Mouse (Mus musculus) lung, embryonic 16.5 days (tissue): ENCODE measurements around the gene Fbxw21. TPM values are rescaled to one million over a fixed set of nuclear protein-coding genes. Genes with fewer than 3 reads are reported as not detected.

ENCODE experiments used
- ATAC-seq: fragments of 200-750 bp; cut with Nextera tagmentation; 2 replicates; pipeline ENCODE4 v1.8.0; 2017; ENCODE audit warnings: low read depth, mild to moderate bottlenecking, moderate library complexity
- H3K27ac ChIP-seq: fragments of 300-500 bp; sonication (generic); 2 replicates; pipeline ENCODE4 v1.5.1; 2014; ENCODE audit warnings: mild to moderate bottlenecking, control low read depth, low read length
- H3K27me3 ChIP-seq: fragments of 300-500 bp; sonication (generic); 2 replicates; pipeline ENCODE4 v1.6.1; 2014; ENCODE audit warnings: low read depth, low read length, mixed read lengths; ENCODE audit not compliant: control insufficient read depth, insufficient read depth
- H3K36me3 ChIP-seq: fragments of 300-500 bp; sonication (generic); 2 replicates; pipeline ENCODE4 v1.6.1; 2014; ENCODE audit warnings: low read length; ENCODE audit not compliant: control insufficient read depth, insufficient read depth
- H3K4me1 ChIP-seq: fragments of 300-500 bp; sonication (generic); replicated peaks from 2 replicates; pipeline ENCODE4 v1.6.1; 2014; ENCODE audit warnings: low read length, mixed read lengths; ENCODE audit not compliant: control insufficient read depth, insufficient read depth
- H3K4me2 ChIP-seq: fragments of 300-500 bp; sonication (generic); 2 replicates; pipeline ENCODE4 v1.6.1; 2014; ENCODE audit warnings: low read depth, low read length, control low read depth
- H3K4me3 ChIP-seq: fragments of 300-500 bp; sonication (generic); 2 replicates; pipeline ENCODE4 v1.5.1; 2014; ENCODE audit warnings: mild to moderate bottlenecking, low read length, control low read depth
- H3K9ac ChIP-seq: fragments of 300-500 bp; sonication (generic); 2 replicates; pipeline ENCODE4 v1.6.1; 2014; ENCODE audit warnings: low read length, control low read depth
- H3K9me3 ChIP-seq: fragments of 300-500 bp; sonication (generic); 2 replicates; pipeline ENCODE4 v1.6.1; 2016; ENCODE audit warnings: low read length; ENCODE audit not compliant: control insufficient read depth
- WGBS: fragments of 180-500 bp; shearing (Covaris S2); extraction: QIAGEN DNeasy Blood & Tissue Kit; methylation state at CpG from one replicate; pipeline ENCODE4 v1.1.7; 2014; 5-methylcytosine and 5-hydroxymethylcytosine counted together
- polyA plus RNA-seq: library from polyadenylated mRNA; unstranded; fragments of >200 nt; fragmentation: Nextera tagmentation; extraction: Ambion mirVana; gene quantifications from 2 replicates; pipeline ENCODE4 v1.2.1, GENCODE M21; 2015

Fbxw21 gene
- polyA plus RNA-seq, 1 experiment from 2014 or later, result not detected

DNA sequence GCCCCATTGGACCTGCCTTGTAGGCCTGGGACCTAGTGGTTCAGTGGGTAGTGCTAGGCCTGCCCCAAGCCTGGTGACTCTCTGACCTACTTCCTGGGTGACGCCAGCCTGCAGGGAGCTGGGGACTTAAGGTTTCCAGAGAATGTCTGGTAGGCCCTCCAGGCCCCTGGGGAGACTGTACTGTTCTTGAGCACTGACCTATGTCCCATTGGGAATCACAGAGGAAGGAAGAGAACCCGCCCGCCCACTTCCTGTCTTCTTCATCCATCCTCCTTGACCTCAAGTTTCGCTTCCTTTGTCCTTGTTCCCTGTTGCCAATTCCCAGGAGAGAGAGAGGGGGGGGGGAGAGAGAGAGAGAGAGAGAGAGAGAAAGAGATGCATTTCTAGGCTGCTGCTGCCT, 43.7 kb downstream of the Fbxw21 start:
- Histone ChIP-seq H3K4me2 (no peak overlapping the region), H3K36me3 (peaks cover 34% of the 10 kb centered on the region), H3K9me3 (no peaks in the 10 kb centered on the region), H3K27me3 (no peaks in the 10 kb centered on the region), H3K27ac (no peak overlapping the region), H3K9ac (no peak overlapping the region), H3K4me3 (no peak overlapping the region), H3K4me1 (no peaks in the 10 kb centered on the region; the same call in 1 of the 2 replicates)
- peak; percentile 32; the same call in 1 of the 2 replicates for ATAC-seq
- 82% methylated on average over 4 of the region's 4 CpGs for WGBS

- Histone ChIP-seq H3K4me2 (no peak overlapping the region), H3K9me3 (no peaks in the 10 kb centered on the region), H3K27me3 (no peaks in the 10 kb centered on the region), H3K4me1 (no peaks in the 10 kb centered on the region), H3K36me3 (peaks cover 49% of the 10 kb centered on the region), H3K9ac (no peak overlapping the region), H3K27ac (no peak overlapping the region), H3K4me3 (no peak overlapping the region)
- WGBS, result 88% methylated on average over 10 of the region's 10 CpGs
- ATAC-seq, result no peak
Observed at GRCm38 (mm10) chr9:109116205-109116604, 45.6 kb downstream of the Fbxw21 start.

- no peak for ATAC-seq
Observed at GRCm38 (mm10) chr9:109114871-109115270, 47.0 kb downstream of the Fbxw21 start.

GRCm38 (mm10) chr9:109114276-109114675, 47.6 kb downstream of the Fbxw21 start:
- no peak overlapping the region for H3K4me2 ChIP-seq
- no peak overlapping the region for H3K9ac ChIP-seq
- no peaks in the 10 kb centered on the region for H3K9me3 ChIP-seq
- no peak overlapping the region for H3K4me3 ChIP-seq
- WGBS, result 88% methylated on average over 11 of the region's 11 CpGs
- H3K27me3 ChIP-seq, result no peaks in the 10 kb centered on the region
- no peak for ATAC-seq
- H3K36me3 ChIP-seq, result peaks cover 67% of the 10 kb centered on the region
- H3K27ac ChIP-seq, result no peak overlapping the region
- H3K4me1 ChIP-seq, result no peaks in the 10 kb centered on the region

More at GRCm38 (mm10) chr9:109114871-109115270, 47.0 kb downstream of the Fbxw21 start:
- Histone ChIP-seq H3K36me3 (peaks cover 61% of the 10 kb centered on the region), H3K4me3 (no peak overlapping the region), H3K27ac (no peak overlapping the region), H3K27me3 (no peaks in the 10 kb centered on the region), H3K9me3 (no peaks in the 10 kb centered on the region), H3K4me1 (no peaks in the 10 kb centered on the region), H3K4me2 (no peak overlapping the region), H3K9ac (no peak overlapping the region)
- 88% methylated on average over 7 of the region's 7 CpGs for WGBS

DNA sequence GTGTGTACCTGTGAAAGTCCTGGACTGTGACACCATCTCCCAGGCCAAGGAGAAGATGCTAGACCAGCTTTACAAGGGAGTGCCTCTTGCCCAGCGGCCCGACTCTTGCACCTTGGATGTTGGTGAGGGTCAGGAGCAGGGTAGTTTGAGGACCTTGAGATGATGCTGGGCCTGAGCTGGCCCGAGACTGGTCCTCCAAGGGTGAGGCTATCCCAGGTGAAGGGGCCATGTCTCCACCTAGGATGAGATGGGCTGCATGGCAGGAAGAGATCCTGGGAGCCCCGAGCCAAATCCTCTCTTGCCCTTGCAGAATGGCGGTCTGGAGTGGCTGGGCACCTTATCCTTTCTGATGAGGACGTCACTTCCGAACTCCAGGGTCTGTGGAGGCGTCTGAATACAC, 48.5 kb downstream of the Fbxw21 start:
- no peak overlapping the region for H3K9ac ChIP-seq

DNA sequence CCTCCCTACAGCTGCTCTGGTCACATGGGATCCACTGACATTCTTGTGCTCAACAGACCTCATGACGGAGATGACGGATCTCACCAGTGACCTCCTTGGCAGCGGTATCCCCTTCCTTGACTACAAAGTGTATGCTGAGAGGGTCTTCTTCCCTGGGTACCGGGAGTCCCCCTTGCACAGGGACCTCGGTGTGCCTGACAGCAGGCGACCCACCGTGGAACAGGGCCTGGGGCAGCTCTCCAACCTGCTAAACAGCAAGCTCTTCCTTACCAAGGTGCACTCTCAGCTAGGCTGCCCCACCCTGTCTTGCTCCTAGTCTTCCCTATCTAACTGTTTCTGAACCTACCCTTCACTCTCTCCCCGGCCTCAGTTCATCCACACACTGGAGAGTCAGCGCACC, 50.2 kb downstream of the Fbxw21 start:
- no peak overlapping the region for H3K9ac ChIP-seq
- no peaks in the 10 kb centered on the region for H3K27me3 ChIP-seq
- peaks cover 71% of the 10 kb centered on the region for H3K36me3 ChIP-seq
- H3K4me2 ChIP-seq, result no peak overlapping the region
- H3K27ac ChIP-seq, result no peak overlapping the region
- H3K4me3 ChIP-seq, result no peak overlapping the region
- WGBS, result 92% methylated on average over 9 of the region's 9 CpGs
- H3K4me1 ChIP-seq, result no peaks in the 10 kb centered on the region
- no peaks in the 10 kb centered on the region for H3K9me3 ChIP-seq
- ATAC-seq, result no peak

More for the DNA sequence above, 48.5 kb downstream of the Fbxw21 start:
- H3K4me1 ChIP-seq, result no peaks in the 10 kb centered on the region
- ATAC-seq, result no peak
- H3K9me3 ChIP-seq, result no peaks in the 10 kb centered on the region
- 84% methylated on average over 8 of the region's 8 CpGs for WGBS
- no peak overlapping the region for H3K4me3 ChIP-seq
- H3K36me3 ChIP-seq, result peaks cover 73% of the 10 kb centered on the region
- H3K4me2 ChIP-seq, result no peak overlapping the region
- H3K27ac ChIP-seq, result no peak overlapping the region
- no peaks in the 10 kb centered on the region for H3K27me3 ChIP-seq

DNA sequence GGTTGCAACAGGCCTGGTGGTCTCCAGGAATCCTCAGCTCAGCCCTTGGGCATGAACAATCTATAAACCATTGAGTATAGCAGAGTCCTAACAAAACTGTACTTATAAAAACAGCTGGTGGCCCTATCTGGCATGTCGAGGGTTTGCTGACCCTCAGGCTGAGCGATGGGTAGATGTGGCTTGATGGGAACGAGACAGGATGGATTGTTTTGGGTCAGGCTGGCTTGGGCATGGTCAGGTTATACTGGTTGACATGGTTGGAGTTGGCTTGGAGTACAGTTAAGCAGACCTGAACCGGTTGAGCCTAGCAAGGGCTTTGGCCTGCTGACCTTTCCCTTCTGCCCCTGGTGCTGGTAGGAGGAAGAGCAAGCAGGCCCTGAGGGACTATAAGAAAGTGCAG, 50.7 kb downstream of the Fbxw21 start:
- Histone ChIP-seq H3K4me1 (no peaks in the 10 kb centered on the region), H3K4me3 (no peak overlapping the region), H3K27ac (no peak overlapping the region), H3K9me3 (no peaks in the 10 kb centered on the region), H3K4me2 (no peak overlapping the region), H3K36me3 (peaks cover 74% of the 10 kb centered on the region), H3K27me3 (no peaks in the 10 kb centered on the region), H3K9ac (no peak overlapping the region)
- 78% methylated on average over 4 of the region's 4 CpGs for WGBS
- ATAC-seq, result no peak

DNA sequence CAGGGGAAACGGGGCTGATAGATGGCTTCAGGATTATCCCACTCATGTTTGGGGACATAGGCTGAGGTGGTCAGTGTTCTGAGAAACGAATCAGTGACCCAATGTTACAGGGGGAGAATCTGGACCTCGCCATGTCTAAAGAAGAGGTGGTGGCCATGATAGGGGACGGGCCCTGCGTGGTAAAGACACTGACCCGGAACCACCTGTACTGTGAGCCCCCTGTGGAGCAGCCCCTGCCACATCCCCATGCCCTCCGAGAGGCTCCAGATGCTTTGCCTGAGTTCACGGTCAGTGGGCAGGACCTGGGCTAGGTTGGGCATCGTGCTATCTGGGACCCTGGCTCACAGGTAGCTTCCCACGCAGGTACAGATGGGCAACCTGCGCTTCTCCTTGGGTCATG, 51.6 kb downstream of the Fbxw21 start:
- Histone ChIP-seq H3K9me3 (no peaks in the 10 kb centered on the region), H3K9ac (no peak overlapping the region), H3K36me3 (peaks cover 74% of the 10 kb centered on the region), H3K27ac (no peak overlapping the region), H3K4me2 (no peak overlapping the region), H3K27me3 (no peaks in the 10 kb centered on the region), H3K4me1 (no peaks in the 10 kb centered on the region), H3K4me3 (no peak overlapping the region)
- WGBS, result 96% methylated on average over 11 of the region's 11 CpGs
- ATAC-seq, result no peak

GRCm38 (mm10) chr9:109107341-109107740, 54.5 kb downstream of the Fbxw21 start:
- no peak overlapping the region for H3K4me3 ChIP-seq
- peaks cover 65% of the 10 kb centered on the region for H3K36me3 ChIP-seq
- H3K27ac ChIP-seq, result no peak overlapping the region
- 41% methylated on average over 5 of the region's 6 CpGs for WGBS
- H3K4me1 ChIP-seq, result peaks cover 3% of the 10 kb centered on the region; the same call in 1 of the 2 replicates
- H3K27me3 ChIP-seq, result no peaks in the 10 kb centered on the region
- H3K9me3 ChIP-seq, result no peaks in the 10 kb centered on the region
- H3K9ac ChIP-seq, result no peak overlapping the region
- no peak for ATAC-seq
- no peak overlapping the region for H3K4me2 ChIP-seq

DNA sequence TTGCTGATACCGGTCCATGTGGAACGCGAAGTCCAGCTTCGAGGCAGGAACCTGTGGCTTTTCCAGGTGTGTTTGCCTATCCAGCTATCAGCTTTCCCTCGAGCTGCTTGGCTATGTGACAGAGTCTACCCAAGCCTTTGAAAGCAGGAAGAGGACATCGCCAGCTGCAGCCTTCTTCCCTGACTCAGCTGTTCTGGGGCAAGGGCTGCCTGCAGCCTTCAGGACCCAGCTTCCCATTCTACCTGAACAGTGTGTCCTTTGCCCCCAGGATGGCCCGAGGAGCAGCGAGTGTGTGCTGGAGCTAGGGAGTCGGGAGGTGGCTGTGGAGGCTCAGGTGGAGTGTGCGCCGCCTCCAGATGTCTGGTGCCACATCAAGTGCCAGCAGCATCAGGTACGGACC, 56.2 kb downstream of the Fbxw21 start:
- H3K9ac ChIP-seq, result no peak overlapping the region
- no peaks in the 10 kb centered on the region for H3K9me3 ChIP-seq
- no peak overlapping the region for H3K27ac ChIP-seq
- peaks cover 57% of the 10 kb centered on the region for H3K36me3 ChIP-seq
- no peak for ATAC-seq
- H3K4me2 ChIP-seq, result no peak overlapping the region
- H3K4me3 ChIP-seq, result no peak overlapping the region
- WGBS, result 84% methylated on average over 12 of the region's 12 CpGs
- no peaks in the 10 kb centered on the region for H3K27me3 ChIP-seq
- peaks cover 3% of the 10 kb centered on the region; the same call in 1 of the 2 replicates for H3K4me1 ChIP-seq
